Mouse (Mus musculus): Measurements from ENCODE around the gene Col2a1. TPM values are rescaled to one million over a fixed set of nuclear protein-coding genes. Genes with fewer than 3 reads are reported as not detected.
A peak's percentile ranks its signal among the peaks of the same experiment; 100 is the strongest.

Gene Col2a1
- polyA plus RNA-seq (2015; fragmentation: Nextera tagmentation; extraction: Ambion mirVana), result 14.8 and 16.4 TPM in 2 replicates

GRCm38 (mm10) chr15:98003822-98004739 lies at the start of gene Col2a1:
Col2a1 (minus strand) TSS chr15:98004695.
- H3K9ac ChIP-seq (ENCODE audit: low read depth, low read length), result peak within 1 kb of the TSS; percentile 32; the same call in 1 of the 2 replicates
- WGBS, result under 1% methylated on average over 59 of the region's 59 CpGs
- no peaks in the 10 kb centered on the region for H3K9me3 ChIP-seq (replicated peaks; ENCODE audit: low read length)
- H3K4me3 ChIP-seq (replicated peaks; ENCODE audit: low read depth, low read length), result peak within 1 kb of the TSS; percentile 34
- ATAC-seq (replicated peaks; ENCODE audit: low FRiP score, low read depth) (peak; percentile 17; the same call in 1 of the 2 replicates), DNase-seq (ENCODE audit: low spot score) (no peak)
- H3K27me3 ChIP-seq (ENCODE audit: insufficient read depth, low read length), result peaks cover 59% of the 10 kb centered on the region
- no peak within 1 kb of the TSS for H3K27ac ChIP-seq
- peaks cover 34% of the 10 kb centered on the region for H3K4me1 ChIP-seq (replicated peaks; ENCODE audit: insufficient read depth, low read length)
- no peaks in the 10 kb centered on the region for H3K36me3 ChIP-seq (ENCODE audit: insufficient read depth, low read length)
- no peak for TF ChIP-seq CTCF (IDR thresholded peaks at IDR 0.05; ENCODE audit: low read depth)
- peak within 1 kb of the TSS; percentile 65 for H3K4me2 ChIP-seq (ENCODE audit: low read length)

DNA sequence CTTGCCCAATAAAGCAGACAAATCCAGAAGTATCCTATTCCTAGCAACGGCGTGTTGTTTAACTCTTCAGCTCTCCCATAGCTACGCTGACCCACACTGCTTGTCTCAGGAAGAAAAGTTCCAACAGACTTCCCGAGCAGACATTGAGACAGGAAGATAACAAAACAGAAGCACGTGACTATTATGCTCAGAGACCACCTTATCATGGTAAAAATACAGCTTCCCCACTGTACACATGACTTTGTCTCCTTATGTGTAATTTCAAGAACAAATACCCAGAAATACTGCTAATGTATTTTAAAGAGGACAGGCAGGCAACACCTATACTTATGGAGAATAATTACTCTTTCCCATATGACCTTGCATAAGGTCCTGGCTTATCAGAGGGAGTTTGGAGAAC lies 47.2 kb upstream of the Col2a1 start:
- Histone ChIP-seq H3K27ac (no peak overlapping the region), H3K4me1 (replicated peaks; ENCODE audit: insufficient read depth, low read length) (no peaks in the 10 kb centered on the region), H3K4me3 (replicated peaks; ENCODE audit: low read depth, low read length) (no peak overlapping the region), H3K9ac (ENCODE audit: low read depth, low read length) (no peak overlapping the region), H3K4me2 (ENCODE audit: low read length) (no peak overlapping the region), H3K27me3 (ENCODE audit: insufficient read depth, low read length) (no peaks in the 10 kb centered on the region), H3K9me3 (replicated peaks; ENCODE audit: low read length) (no peaks in the 10 kb centered on the region), H3K36me3 (ENCODE audit: insufficient read depth, low read length) (peaks cover 34% of the 10 kb centered on the region)
- DNase-seq (ENCODE audit: low spot score) (no peak), ATAC-seq (replicated peaks; ENCODE audit: low FRiP score, low read depth) (no peak)
- 88% methylated on average over 5 of the region's 5 CpGs for WGBS
- no peak for TF ChIP-seq CTCF (IDR thresholded peaks at IDR 0.05; ENCODE audit: low read depth)

GRCm38 (mm10) chr15:98048918-98049700 lies 44.6 kb upstream of the Col2a1 start:
- no peak overlapping the region for H3K4me3 ChIP-seq (replicated peaks; ENCODE audit: low read depth, low read length)
- H3K27ac ChIP-seq, result no peak overlapping the region
- no peaks in the 10 kb centered on the region for H3K9me3 ChIP-seq (replicated peaks; ENCODE audit: low read length)
- no peak for TF ChIP-seq CTCF (IDR thresholded peaks at IDR 0.05; ENCODE audit: low read depth)
- H3K27me3 ChIP-seq (ENCODE audit: insufficient read depth, low read length), result no peaks in the 10 kb centered on the region
- ATAC-seq (replicated peaks; ENCODE audit: low FRiP score, low read depth) (no peak), DNase-seq (ENCODE audit: low spot score) (no peak)
- WGBS, result 90% methylated on average over 13 of the region's 13 CpGs
- peaks cover 49% of the 10 kb centered on the region for H3K36me3 ChIP-seq (ENCODE audit: insufficient read depth, low read length)
- H3K9ac ChIP-seq (ENCODE audit: low read depth, low read length), result no peak overlapping the region
- H3K4me2 ChIP-seq (ENCODE audit: low read length), result no peak overlapping the region
- H3K4me1 ChIP-seq (replicated peaks; ENCODE audit: insufficient read depth, low read length), result no peaks in the 10 kb centered on the region

DNA sequence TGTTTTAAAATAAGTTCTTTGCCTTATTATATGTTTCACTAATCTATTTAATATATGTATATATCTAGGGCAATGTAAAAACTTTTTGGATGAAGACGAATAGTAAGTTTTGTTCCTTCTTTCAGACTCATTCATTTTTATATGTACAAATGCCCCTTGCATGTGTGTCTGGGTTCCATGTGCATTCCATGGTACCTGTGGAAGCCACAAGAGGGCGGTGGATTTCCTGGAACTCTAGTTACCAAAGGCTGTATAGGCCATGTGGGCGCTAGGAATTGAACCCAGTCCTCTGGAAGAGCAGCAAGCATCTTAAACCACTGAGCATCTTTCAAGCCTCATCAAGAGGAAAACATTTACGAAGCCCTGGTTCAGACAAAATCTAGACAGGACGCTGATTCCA lies 39.9 kb upstream of the Col2a1 start:
- peak; percentile 35; the same call in 1 of the 2 replicates for TF ChIP-seq CTCF (IDR thresholded peaks at IDR 0.05; ENCODE audit: low read depth)
- Histone ChIP-seq H3K36me3 (ENCODE audit: insufficient read depth, low read length) (peaks cover 69% of the 10 kb centered on the region), H3K4me1 (replicated peaks; ENCODE audit: insufficient read depth, low read length) (no peaks in the 10 kb centered on the region), H3K27me3 (ENCODE audit: insufficient read depth, low read length) (no peaks in the 10 kb centered on the region), H3K4me3 (replicated peaks; ENCODE audit: low read depth, low read length) (no peak overlapping the region), H3K9ac (ENCODE audit: low read depth, low read length) (no peak overlapping the region), H3K9me3 (replicated peaks; ENCODE audit: low read length) (no peaks in the 10 kb centered on the region), H3K4me2 (ENCODE audit: low read length) (no peak overlapping the region), H3K27ac (no peak overlapping the region)
- WGBS, result 94% methylated on average over 5 of the region's 5 CpGs
- ATAC-seq (replicated peaks; ENCODE audit: low FRiP score, low read depth), result no peak
- no peak for DNase-seq (ENCODE audit: low spot score)

GRCm38 (mm10) chr15:98043967-98044366 lies 39.5 kb upstream of the Col2a1 start:
- no peaks in the 10 kb centered on the region for H3K4me1 ChIP-seq (replicated peaks; ENCODE audit: insufficient read depth, low read length)
- H3K27ac ChIP-seq, result no peak overlapping the region
- H3K27me3 ChIP-seq (ENCODE audit: insufficient read depth, low read length), result no peaks in the 10 kb centered on the region
- DNase-seq (ENCODE audit: low spot score), result no peak
- H3K9me3 ChIP-seq (replicated peaks; ENCODE audit: low read length), result no peaks in the 10 kb centered on the region
- peaks cover 69% of the 10 kb centered on the region for H3K36me3 ChIP-seq (ENCODE audit: insufficient read depth, low read length)
- no peak for TF ChIP-seq CTCF (IDR thresholded peaks at IDR 0.05; ENCODE audit: low read depth)
- H3K4me2 ChIP-seq (ENCODE audit: low read length), result no peak overlapping the region
- 91% methylated on average over 6 of the region's 6 CpGs for WGBS
- no peak overlapping the region for H3K9ac ChIP-seq (ENCODE audit: low read depth, low read length)
- no peak for ATAC-seq (replicated peaks; ENCODE audit: low FRiP score, low read depth)
- H3K4me3 ChIP-seq (replicated peaks; ENCODE audit: low read depth, low read length), result no peak overlapping the region

DNA sequence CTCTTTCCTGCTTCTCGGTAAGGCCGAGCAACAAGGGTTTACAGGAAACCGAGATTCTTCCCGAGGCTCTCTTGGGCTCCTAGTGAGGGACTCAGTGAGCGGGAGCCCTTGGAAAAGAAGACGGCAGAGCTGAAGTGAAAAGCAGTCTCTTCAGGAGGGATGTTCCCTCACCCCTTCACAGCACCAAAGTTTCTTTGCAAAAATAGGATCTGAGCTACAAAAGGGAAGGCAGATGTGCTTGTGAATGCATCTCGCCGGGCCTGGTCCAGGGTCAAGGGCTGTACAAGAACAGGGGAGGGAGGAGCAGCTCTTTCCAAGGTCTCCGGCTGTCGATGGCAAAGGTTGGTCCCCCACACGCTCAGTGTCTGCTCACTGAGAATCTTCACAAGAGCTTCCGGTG lies 38.0 kb upstream of the Col2a1 start:
- Histone ChIP-seq H3K4me2 (ENCODE audit: low read length) (no peak overlapping the region), H3K27me3 (ENCODE audit: insufficient read depth, low read length) (no peaks in the 10 kb centered on the region), H3K9me3 (replicated peaks; ENCODE audit: low read length) (no peaks in the 10 kb centered on the region), H3K4me3 (replicated peaks; ENCODE audit: low read depth, low read length) (no peak overlapping the region), H3K9ac (ENCODE audit: low read depth, low read length) (no peak overlapping the region), H3K27ac (no peak overlapping the region), H3K4me1 (replicated peaks; ENCODE audit: insufficient read depth, low read length) (no peaks in the 10 kb centered on the region), H3K36me3 (ENCODE audit: insufficient read depth, low read length) (peaks cover 62% of the 10 kb centered on the region)
- DNase-seq (ENCODE audit: low spot score) (no peak), ATAC-seq (replicated peaks; ENCODE audit: low FRiP score, low read depth) (no peak)
- WGBS, result 91% methylated on average over 12 of the region's 12 CpGs
- no peak for TF ChIP-seq CTCF (IDR thresholded peaks at IDR 0.05; ENCODE audit: low read depth)

Measured in kidney, postnatal 0 days (tissue).